Mouse (Mus musculus) ovary, adult 18-20 months (tissue): ENCODE measurements around the gene Gpc1.

Experiments used
- DNase-seq: peaks from one replicate; pipeline ENCODE4 v3.0.0; 2022; ENCODE audit warnings: low spot score, mixed read lengths

The Gpc1 gene

GRCm38 (mm10) chr1:92831188-92832001 lies at the start of gene Gpc1:
Gpc1 (plus strand) TSS chr1:92831645.
- peak; percentile 65 for DNase-seq

DNA sequence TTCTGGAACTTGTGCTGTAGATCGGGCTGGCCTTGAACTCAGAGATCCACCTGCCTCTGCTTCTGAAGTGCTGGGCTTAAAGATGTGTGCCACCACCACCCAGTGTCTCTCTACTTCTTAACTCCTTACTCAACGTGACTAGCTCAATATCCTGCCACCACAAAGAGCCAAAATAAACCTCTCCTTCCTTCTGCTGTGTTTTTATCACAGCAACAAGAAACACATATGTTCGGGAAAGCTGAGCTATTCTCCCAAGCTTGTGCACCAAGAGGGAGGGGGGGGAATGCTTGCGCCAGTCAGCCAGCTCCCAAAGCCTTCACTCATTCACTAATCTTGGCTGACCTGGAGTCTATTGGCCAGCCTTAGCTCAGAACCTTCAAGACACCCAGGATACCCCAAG lies 49.6 kb upstream of the Gpc1 start:
- no peak for DNase-seq

- no peak for DNase-seq
Measured at GRCm38 (mm10) chr1:92782587-92782986, 48.9 kb upstream of the Gpc1 start.

- no peak for DNase-seq
Measured at GRCm38 (mm10) chr1:92787221-92787620, 44.2 kb upstream of the Gpc1 start.

GRCm38 (mm10) chr1:92788049-92788448 lies 43.4 kb upstream of the Gpc1 start:
- no peak for DNase-seq

- DNase-seq, result no peak
Measured at GRCm38 (mm10) chr1:92790628-92791027, 40.8 kb upstream of the Gpc1 start.

GRCm38 (mm10) chr1:92791070-92791831 lies 40.2 kb upstream of the Gpc1 start:
- no peak for DNase-seq

GRCm38 (mm10) chr1:92793781-92794180 lies 37.7 kb upstream of the Gpc1 start:
- DNase-seq, result no peak

GRCm38 (mm10) chr1:92798425-92798824 lies 33.0 kb upstream of the Gpc1 start:
- DNase-seq, result no peak

DNA sequence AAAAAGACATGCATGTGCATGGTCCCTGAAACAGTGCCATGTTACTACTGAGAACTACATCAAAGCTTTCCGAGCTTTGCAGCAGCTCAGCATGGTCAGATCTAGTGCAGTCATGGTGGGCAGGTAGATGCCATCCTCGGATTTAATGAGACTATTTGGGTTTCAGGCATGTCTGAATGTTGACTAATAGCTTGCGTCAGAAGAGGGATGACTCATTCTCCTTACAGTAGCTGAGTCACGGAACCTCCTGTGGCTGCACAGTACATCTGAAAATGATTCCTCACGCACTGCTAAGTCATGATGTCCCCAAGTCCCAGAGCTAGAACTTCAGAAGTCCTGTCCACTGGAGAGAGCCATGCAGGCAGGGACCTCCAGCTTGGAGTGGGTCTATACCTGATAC lies 31.8 kb upstream of the Gpc1 start:
- DNase-seq, result no peak

DNA sequence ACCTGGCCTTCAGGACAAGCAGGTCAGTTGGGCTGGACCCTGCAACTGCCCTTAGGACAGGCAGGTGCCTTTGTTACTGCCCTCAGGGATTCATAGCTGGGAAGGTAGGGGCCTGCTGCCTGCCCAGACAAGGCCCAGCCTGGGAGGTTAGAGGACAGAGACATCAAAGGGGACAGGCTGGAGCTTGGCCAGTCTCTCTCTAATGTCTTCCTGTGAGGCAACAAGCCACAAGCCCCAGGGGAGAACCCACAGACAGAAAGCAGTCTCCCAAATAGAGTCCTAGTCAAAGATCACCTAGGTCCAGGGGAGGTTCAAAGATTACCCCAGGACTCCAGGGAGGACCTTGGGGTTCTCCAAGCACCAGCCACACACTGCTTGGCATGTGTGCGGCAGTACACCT lies 29.1 kb upstream of the Gpc1 start:
- DNase-seq, result no peak

- no peak for DNase-seq
Measured at GRCm38 (mm10) chr1:92803376-92803775, 28.1 kb upstream of the Gpc1 start.

DNA sequence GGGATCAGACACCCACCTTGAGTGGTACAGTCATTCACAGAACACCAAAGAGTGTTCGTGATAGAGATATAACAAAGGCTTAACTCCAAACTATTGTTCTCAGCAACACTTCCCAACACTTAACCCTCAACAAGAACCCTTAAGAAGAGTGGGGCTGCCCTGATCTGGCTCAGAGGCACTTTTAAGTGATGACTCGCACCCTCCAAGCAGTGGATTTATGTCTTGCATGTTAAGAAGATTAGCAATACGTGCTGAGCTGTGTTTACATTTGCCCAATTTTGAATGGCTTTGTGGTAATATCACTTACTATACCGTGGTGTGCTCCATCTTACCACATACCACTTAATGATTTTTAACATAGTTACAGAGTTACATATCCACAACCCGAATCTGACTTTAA lies 26.3 kb upstream of the Gpc1 start:
- no peak for DNase-seq

GRCm38 (mm10) chr1:92805836-92806235 lies 25.6 kb upstream of the Gpc1 start:
- DNase-seq, result no peak

DNA sequence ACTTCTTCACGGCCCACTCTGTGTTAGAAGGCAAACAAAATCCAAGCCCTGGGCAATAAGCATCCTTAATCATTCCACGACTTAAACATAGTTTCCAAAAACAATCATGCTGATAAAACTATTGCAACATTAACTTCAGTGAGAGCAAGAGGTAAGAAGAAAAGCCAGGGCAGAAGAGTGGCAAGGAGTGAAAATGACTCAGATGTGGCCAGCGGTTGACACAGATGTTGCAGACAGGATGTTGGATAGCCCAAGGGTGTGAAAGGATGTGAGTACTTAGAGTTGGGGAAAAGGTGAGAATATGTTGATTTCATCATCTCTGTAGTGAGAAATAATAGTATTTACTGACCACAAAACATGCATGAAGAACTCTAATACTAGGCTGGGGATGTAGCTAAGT lies 24.7 kb upstream of the Gpc1 start:
- DNase-seq, result no peak

GRCm38 (mm10) chr1:92809621-92810020 lies 21.8 kb upstream of the Gpc1 start:
- no peak for DNase-seq

DNA sequence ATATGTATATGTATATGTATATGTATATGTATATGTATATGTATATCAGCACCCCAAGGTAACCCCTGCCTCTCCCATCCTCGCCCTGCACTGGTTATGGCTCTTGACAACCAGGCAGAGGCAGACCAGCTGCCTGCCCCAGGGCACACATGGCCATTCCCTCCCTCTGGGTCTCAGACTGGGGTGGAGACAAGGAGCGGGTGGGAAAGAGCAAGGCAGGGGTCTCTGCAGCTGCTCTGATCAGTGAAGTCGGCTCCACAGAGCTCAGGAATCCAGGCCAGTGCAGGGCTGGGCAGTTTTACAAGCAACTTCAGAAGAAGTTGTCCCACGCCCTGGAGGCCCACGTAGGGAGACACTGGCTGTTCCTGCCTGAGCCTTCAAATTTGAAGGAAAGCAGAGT lies 17.1 kb upstream of the Gpc1 start:
- DNase-seq, result no peak

- no peak for DNase-seq
Measured at GRCm38 (mm10) chr1:92815100-92815499, 16.3 kb upstream of the Gpc1 start.

GRCm38 (mm10) chr1:92815756-92816294 lies 15.6 kb upstream of the Gpc1 start:
- DNase-seq, result no peak

GRCm38 (mm10) chr1:92830626-92831187 lies 738 bp upstream of the Gpc1 start:
- DNase-seq, result no peak

- DNase-seq, result no peak
Measured at GRCm38 (mm10) chr1:92832011-92833010, 866 bp downstream of the Gpc1 start.
